Comparison of ENCODE assay signal across 25 mouse cellular contexts in the genomic region with DNA sequence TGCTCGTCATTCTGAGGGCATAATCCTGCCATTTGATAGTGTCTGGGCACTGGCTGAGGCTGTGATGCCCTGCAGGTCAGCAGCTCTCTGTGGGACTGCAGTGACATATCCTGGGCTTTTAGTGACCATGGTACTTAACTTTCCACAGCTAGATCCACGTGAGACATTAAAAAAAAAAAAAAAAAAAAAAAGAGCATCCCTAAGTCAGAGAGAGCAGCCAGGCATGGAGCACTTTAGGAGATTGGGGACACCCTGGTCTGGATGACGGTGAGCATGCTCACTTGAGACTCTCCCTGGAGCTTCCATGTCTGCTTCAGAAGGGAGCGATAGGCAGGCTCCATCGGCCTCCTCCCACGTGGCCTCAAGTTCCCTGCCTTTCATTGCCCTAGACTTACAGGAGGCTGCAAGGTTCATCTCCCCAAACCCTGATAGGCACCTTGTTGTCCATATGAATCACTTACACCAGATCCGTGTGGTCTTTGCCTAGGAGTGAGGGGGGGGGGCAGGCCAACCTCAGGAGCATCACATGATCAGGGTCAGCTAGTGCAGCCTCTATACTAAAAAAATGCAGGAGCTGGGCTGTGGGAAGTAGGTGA. TPM values are rescaled to one million over a fixed set of nuclear protein-coding genes. Genes with fewer than 3 reads are reported as not detected.
"Had no signal": no experiment of that assay in that cellular context is flagged by ENCODE, and none has a peak within 500 bp of the region (broad histone marks: within the 10 kb centered on the region; RNA-seq: fewer than 3 reads in every experiment).

No protein-coding gene starts in this region.

- H3K9me3 ChIP-seq: heart, embryonic 12.5 days; hindbrain, embryonic 10.5 days; hindbrain, embryonic 12.5 days; intestine, embryonic 15.5 days; limb, embryonic 13.5 days; limb, embryonic 15.5 days; liver, embryonic 12.5 days had no signal

- H3K27me3 ChIP-seq: heart, embryonic 12.5 days; intestine, embryonic 15.5 days; limb, embryonic 15.5 days had no signal

- H3K36me3 ChIP-seq: intestine, embryonic 15.5 days; limb, embryonic 15.5 days; liver, embryonic 12.5 days had no signal

- ATAC-seq: hindbrain, embryonic 16.5 days; inflammation-experienced regulatory T-cells, adult 6 months; intestine, embryonic 15.5 days; intestine, postnatal 0 days; liver, embryonic 12.5 days had no signal

- H3K27ac ChIP-seq: gastrocnemius, adult 2 months; heart, adult 2 months; hindbrain, embryonic 10.5 days; hindbrain, embryonic 12.5 days; hindbrain, embryonic 14.5 days; intestine, embryonic 15.5 days; left cerebral cortex, adult 2 months; limb, embryonic 13.5 days; limb, embryonic 15.5 days; liver, embryonic 12.5 days had no signal

- H3K9ac ChIP-seq: heart, embryonic 12.5 days; hindbrain, embryonic 12.5 days; hindbrain, embryonic 14.5 days; intestine, embryonic 15.5 days; limb, embryonic 13.5 days; limb, embryonic 15.5 days; liver, embryonic 12.5 days had no signal

- DNase-seq: gastrocnemius, adult 2 months; gastrocnemius, postnatal 10 days; gastrocnemius, postnatal 25 days; heart, adult 2 months; heart, postnatal 10 days; heart, postnatal 4 days; kidney, adult 18-20 months; kidney, adult 8-10 months; kidney, postnatal 10 days; kidney, postnatal 25 days; kidney, postnatal 4 days; left cerebral cortex, postnatal 4 days had no signal

- H3K4me3 ChIP-seq: gastrocnemius, adult 2 months; heart, adult 2 months; heart, embryonic 12.5 days; hindbrain, embryonic 10.5 days; hindbrain, embryonic 12.5 days; intestine, embryonic 15.5 days; layer of hippocampus, adult 2 months; left cerebral cortex, adult 2 months; limb, embryonic 13.5 days; limb, embryonic 15.5 days; liver, embryonic 12.5 days had no signal

- H3K4me2 ChIP-seq: heart, embryonic 12.5 days; hindbrain, embryonic 12.5 days; hindbrain, embryonic 14.5 days; intestine, embryonic 15.5 days; limb, embryonic 13.5 days; limb, embryonic 15.5 days; liver, embryonic 12.5 days had no signal

RNA-seq across cellular contexts. Expression of a gene that starts 4.5 kb away (rescaled TPM):
- polyA plus RNA-seq: inflammation-experienced regulatory T-cells, adult 6 months had no signal
